20 mouse cellular contexts compared by ENCODE assay signal in genomic region chr3:47051563-47051962, GRCm38 (mm10).
"Had no signal": no experiment of that assay in that cellular context is flagged by ENCODE, and none has a peak within 500 bp of the region (broad histone marks: within the 10 kb centered on the region; RNA-seq: fewer than 3 reads in every experiment).

No protein-coding gene starts in this region.

- H3K36me3 ChIP-seq: liver, embryonic 15.5 days; lung, embryonic 15.5 days; midbrain, embryonic 13.5 days; midbrain, embryonic 15.5 days; neural tube, embryonic 13.5 days; neural tube, embryonic 15.5 days; stomach, embryonic 15.5 days had no signal

- H3K4me2 ChIP-seq: liver, embryonic 15.5 days; lung, embryonic 15.5 days; midbrain, embryonic 11.5 days; midbrain, embryonic 13.5 days; midbrain, embryonic 15.5 days; neural tube, embryonic 13.5 days; neural tube, embryonic 15.5 days; stomach, embryonic 15.5 days had no signal

- H3K9ac ChIP-seq: liver, embryonic 15.5 days; liver, postnatal 0 days; lung, embryonic 15.5 days; midbrain, embryonic 13.5 days; midbrain, embryonic 15.5 days; neural tube, embryonic 13.5 days; neural tube, embryonic 15.5 days; stomach, embryonic 15.5 days had no signal

- DNase-seq: liver, postnatal 0 days; lung, adult 2 months; lung, postnatal 14 days; lung, postnatal 36 days; right cerebral cortex, postnatal 14 days; thymus, adult 2 months; thymus, postnatal 25 days had no signal

- ATAC-seq: liver, postnatal 0 days; lung, postnatal 0 days; midbrain, embryonic 13.5 days; midbrain, embryonic 15.5 days had no signal

- H3K4me1 ChIP-seq: liver, embryonic 15.5 days; lung, embryonic 15.5 days; megakaryocyte, embryonic 14.5 days; midbrain, embryonic 13.5 days; midbrain, embryonic 15.5 days; neural tube, embryonic 13.5 days; neural tube, embryonic 15.5 days; stomach, embryonic 15.5 days had no signal

- H3K9me3 ChIP-seq: liver, embryonic 15.5 days; lung, embryonic 15.5 days; megakaryocyte, embryonic 14.5 days; midbrain, embryonic 13.5 days; midbrain, embryonic 15.5 days; neural tube, embryonic 13.5 days; neural tube, embryonic 15.5 days; stomach, embryonic 15.5 days had no signal

- H3K27ac ChIP-seq: liver, embryonic 15.5 days; lung, embryonic 15.5 days; macrophage; midbrain, embryonic 13.5 days; midbrain, embryonic 15.5 days; neural tube, embryonic 13.5 days; neural tube, embryonic 15.5 days; stomach, embryonic 15.5 days; stomach, postnatal 0 days had no signal

- H3K4me3 ChIP-seq: liver, embryonic 15.5 days; lung, embryonic 15.5 days; megakaryocyte, embryonic 14.5 days; midbrain, embryonic 13.5 days; midbrain, embryonic 15.5 days; myocyte; neural tube, embryonic 13.5 days; neural tube, embryonic 15.5 days; stomach, embryonic 15.5 days had no signal

- H3K27me3 ChIP-seq: liver, embryonic 15.5 days; lung, embryonic 15.5 days; megakaryocyte, embryonic 14.5 days; midbrain, embryonic 13.5 days; midbrain, embryonic 15.5 days; neural tube, embryonic 13.5 days; neural tube, embryonic 15.5 days; stomach, embryonic 15.5 days had no signal
